Mouse (Mus musculus): ENCODE results near the gene Plk3. TPM values are rescaled to one million over a fixed set of nuclear protein-coding genes. Genes with fewer than 3 reads are reported as not detected.

Gene Plk3
- total RNA-seq (2023) = 50.8 TPM

DNA sequence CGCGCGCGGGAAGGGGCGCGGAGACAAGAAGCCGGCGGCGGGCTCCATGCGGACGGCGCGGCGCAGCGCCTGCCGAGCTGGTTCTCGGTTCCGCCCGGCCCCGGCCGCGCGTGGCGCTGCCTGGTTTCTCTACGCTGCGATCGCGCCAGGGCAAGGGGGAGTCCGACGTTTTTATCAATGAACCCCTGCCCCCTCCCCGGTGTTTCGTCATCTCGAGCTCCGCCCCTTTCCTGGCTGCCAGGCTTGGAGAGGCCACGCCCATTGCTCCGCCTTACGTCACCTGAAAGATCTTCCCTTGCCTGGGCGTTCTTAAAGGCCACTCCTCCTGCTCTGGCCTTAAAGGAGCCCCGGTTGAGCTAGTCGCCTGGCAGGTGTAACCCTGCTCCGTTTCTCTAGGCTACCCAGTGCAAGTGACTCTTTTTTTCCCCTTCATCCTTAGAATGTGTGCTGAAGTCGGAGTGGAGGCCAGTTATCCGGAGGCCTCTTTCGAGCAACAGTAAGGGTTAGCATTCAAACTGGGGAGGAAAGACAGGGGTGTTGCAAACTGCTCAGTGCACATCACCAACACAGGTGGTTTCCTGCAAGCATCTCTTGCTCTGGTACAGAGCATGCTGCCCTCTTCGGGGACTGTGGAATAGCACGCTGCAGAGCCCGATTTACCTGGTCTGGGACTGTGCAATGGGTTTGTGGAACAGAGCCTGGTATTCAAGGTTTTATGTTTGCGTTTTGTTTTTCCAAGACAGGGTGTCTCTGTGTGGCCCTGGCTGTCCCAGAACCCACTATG lies at the start of gene Plk3:
TSS of gene Plk3 (minus strand) at position 147 of the 784 bp plus-strand sequence.

GRCm38 (mm10) chr4:117181863-117182758 lies 48.3 kb upstream of the Plk3 start, which contains the start of gene Kif2c:
TSS of gene Kif2c (minus strand) at chr4:117182639.

DNA sequence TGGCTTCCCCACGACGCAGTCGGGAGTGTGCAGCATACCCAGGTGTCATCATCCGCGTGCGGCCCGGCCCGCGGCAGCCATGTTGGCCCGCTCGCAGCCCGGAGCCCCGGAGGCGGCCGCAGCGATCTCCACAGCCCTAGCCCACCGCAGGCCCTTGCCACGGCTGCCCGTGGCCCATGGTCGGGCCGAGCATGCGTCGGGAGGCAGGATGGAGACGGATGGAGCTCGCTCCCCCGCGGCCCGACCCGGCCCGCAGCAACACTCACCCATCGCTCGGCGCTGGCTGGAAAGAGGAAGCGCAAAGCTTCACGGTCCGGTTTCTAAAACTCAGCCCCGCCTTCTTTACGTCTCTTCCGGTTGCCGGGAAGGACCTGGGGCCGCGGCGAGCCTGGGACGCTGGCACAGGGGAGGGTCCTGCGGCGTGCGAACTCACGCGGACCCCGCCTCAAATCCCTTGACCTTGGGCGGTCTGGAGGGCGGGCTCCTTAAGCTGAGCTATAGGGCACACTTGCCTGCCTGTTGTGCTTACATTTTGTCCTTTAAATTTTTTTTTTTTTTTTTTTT lies 22.1 kb upstream of the Plk3 start, which contains the start of gene Rps8:
TSS of gene Rps8 (minus strand) at position 452 of the 564 bp plus-strand sequence.

GRCm38 (mm10) chr4:117126675-117127290 lies 7.0 kb downstream of the Plk3 start, which contains the start of gene Tctex1d4:
TSS of gene Tctex1d4 (plus strand) at chr4:117126794.

GRCm38 (mm10) chr4:117125348-117125909 lies 8.3 kb downstream of the Plk3 start, which contains the start of gene Btbd19:
TSS of gene Btbd19 (minus strand) at chr4:117125725.

GRCm38 (mm10) chr4:117095551-117096452 lies 38.0 kb downstream of the Plk3 start, which contains the start of gene Ptch2:
TSS of gene Ptch2 (plus strand) at chr4:117096075.

Other genes starting within 250 kb of the Plk3 start
- 47.8 TPM for gene Urod, start 139.6 kb downstream of the Plk3 start, total RNA-seq (2023)
- gene Hectd3, start 138.6 kb downstream of the Plk3 start, total RNA-seq (2023) = 38.4 TPM
- 25.8 TPM for gene Eif2b3, start 114.6 kb downstream of the Plk3 start, total RNA-seq (2023)
- not detected for gene Ptch2, start 37.9 kb downstream of the Plk3 start, total RNA-seq (2023)
- gene Btbd19, start 8.2 kb downstream of the Plk3 start, total RNA-seq (2023) = 29.3 TPM
- not detected for gene Tctex1d4, start 7.2 kb downstream of the Plk3 start, total RNA-seq (2023)
- gene Rps8, start 22.3 kb upstream of the Plk3 start, total RNA-seq (2023) = 3,102 TPM
- gene Kif2c, start 48.7 kb upstream of the Plk3 start, total RNA-seq (2023) = not detected
- not detected for gene Tmem53, start 118.0 kb upstream of the Plk3 start, total RNA-seq (2023)
- gene Armh1, start 118.2 kb upstream of the Plk3 start, total RNA-seq (2023) = not detected

All from CD8-positive naive resting alpha-beta T cell, adult 57 days (primary cell).